Mouse (Mus musculus) ovary, adult 10 weeks (tissue): Measurements from ENCODE around the gene Dnph1. TPM values are rescaled to one million over a fixed set of nuclear protein-coding genes. Genes with fewer than 3 reads are reported as not detected.

Experiments
- polyA plus RNA-seq: library from polyadenylated mRNA; stranded (reverse); fragments of 350-450 nt; fragmentation: Illumina TruSeq; extraction: RNeasy Lipid Tissue Mini Kit (QIAGEN cat#74804); gene quantifications from one replicate; pipeline ENCODE4 v1.2.3, GENCODE M21; 2014

Dnph1 gene
- 7.6 TPM for polyA plus RNA-seq

DNA sequence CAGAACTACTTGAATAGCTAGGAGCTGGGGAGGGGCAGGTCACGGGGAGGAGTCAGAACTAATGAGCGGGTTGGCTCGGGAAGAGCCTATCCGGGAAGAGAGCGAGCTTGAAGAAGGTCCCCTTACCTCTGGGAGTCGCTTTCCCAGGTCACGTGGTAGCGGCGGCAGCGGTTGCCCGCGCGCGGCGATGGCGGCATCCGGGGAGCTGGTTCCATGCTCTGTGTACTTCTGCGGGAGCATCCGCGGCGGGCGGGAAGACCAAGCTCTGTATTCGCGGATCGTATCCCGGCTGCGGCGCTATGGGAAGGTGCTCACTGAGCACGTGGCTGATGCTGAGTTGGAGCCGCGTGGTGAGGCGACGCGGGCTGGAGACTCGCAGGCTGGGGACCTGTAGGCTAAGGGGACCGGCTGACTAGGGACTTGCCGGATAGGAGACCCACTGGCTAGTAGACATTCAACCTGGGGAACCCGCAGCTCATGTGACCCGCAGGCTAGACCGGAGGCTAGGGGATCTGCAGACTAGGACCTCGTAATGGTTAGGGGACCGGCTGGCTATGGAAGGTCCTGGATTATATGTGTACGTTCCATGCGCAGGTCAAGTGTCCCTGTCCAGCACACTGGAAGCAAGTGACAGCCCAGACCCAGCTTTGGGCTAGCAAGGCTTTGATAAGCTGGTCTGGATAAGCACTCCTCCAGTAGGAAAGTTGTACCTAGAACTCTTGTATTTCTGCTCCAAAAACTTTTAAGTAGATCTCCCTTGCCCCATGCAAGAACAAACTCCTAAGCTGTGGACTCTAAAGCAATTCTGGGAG is at the start of gene Dnph1:
TSS of gene Dnph1 (plus strand) at position 89 of the 812 bp plus-strand sequence.

DNA sequence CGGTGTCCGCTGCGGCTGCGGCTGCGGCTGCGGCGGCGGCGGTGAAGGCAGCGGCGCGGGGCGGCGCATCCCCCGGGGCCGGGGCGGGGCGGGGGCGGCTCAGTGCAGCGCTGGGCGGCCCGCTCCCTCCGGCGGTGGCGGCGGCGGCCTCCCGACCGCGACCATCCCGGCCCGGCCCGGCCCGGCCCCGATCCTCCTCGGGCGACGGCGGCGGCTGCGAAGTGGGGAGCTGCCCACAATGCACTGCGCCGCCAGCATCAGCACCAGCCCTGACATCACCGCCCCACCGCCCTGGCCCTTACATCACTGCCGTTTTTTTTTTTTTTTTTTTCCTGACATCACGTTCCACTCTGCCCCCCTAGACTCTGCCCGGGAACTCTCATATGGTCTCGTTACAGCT is 9.1 kb upstream of the Dnph1 start, which contains the start of gene Ttbk1:
TSS of gene Ttbk1 (minus strand) at position 245 of the 400 bp plus-strand sequence.

DNA sequence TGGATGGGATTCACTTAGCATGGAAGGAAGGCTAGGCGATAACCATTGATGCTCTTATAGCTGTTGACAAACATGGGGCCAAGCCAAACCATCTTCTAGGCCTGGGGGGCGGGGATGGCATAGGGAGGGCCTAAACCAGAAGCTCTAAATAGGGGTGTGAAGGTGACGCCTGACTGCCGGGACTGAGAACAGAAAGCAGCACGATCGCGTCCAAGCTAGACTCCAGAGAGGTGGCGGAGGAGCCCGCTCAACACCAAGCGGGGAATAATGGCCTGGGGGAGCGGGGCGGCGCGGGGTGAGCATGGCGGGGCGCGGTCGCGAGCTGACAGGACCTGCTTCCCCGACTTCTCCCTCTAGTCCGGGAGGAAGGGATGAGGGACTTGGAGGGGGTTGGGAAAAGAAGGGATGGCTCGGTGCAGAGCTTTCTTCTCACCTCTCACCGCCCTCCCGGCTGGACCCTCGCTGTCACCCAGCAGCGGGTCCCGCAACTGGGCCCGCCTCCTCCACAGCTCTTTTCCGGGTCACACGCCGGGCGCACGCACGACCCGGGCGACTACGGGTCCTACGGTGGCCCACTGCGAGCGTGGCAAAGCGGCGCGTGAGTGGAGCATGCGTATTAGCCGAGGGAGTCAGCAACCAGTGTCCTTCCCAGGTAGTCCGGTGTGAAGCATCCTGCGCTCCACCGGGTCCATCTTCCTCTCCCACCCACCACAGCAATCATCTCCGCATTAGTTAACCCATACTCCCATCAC is 49.5 kb downstream of the Dnph1 start, which contains the start of gene Cul9:
TSS of gene Cul9 (minus strand) at position 576 of the 752 bp plus-strand sequence.

Other genes starting within 250 kb of the Dnph1 start
- 6.1 TPM for gene Polr1c, start 248.7 kb upstream of the Dnph1 start, polyA plus RNA-seq
- gene Yipf3, start 248.6 kb upstream of the Dnph1 start, polyA plus RNA-seq, result 1.3 TPM
- not detected for gene Lrrc73, start 243.2 kb upstream of the Dnph1 start, polyA plus RNA-seq
- 0.40 TPM for gene Tjap1, start 213.7 kb upstream of the Dnph1 start, polyA plus RNA-seq
- gene Dlk2, start 199.3 kb upstream of the Dnph1 start, polyA plus RNA-seq, result not detected
- not detected for gene Abcc10, start 168.4 kb upstream of the Dnph1 start, polyA plus RNA-seq
- gene Zfp318, start 113.0 kb upstream of the Dnph1 start, polyA plus RNA-seq, result 69.4 TPM
- gene Crip3, start 67.8 kb upstream of the Dnph1 start, polyA plus RNA-seq, result not detected
- not detected for gene Slc22a7, start 58.3 kb upstream of the Dnph1 start, polyA plus RNA-seq
- gene Ttbk1, start 9.0 kb upstream of the Dnph1 start, polyA plus RNA-seq, result 0.11 TPM
- gene Cul9, start 49.7 kb downstream of the Dnph1 start, polyA plus RNA-seq, result 2.8 TPM
- gene Srf, start 59.5 kb downstream of the Dnph1 start, polyA plus RNA-seq, result 0.34 TPM
- gene Ptk7, start 132.8 kb downstream of the Dnph1 start, polyA plus RNA-seq, result 0.57 TPM
- not detected for gene Klc4, start 149.3 kb downstream of the Dnph1 start, polyA plus RNA-seq
- gene Mrpl2, start 149.5 kb downstream of the Dnph1 start, polyA plus RNA-seq, result 0.83 TPM
- gene Cul7, start 153.6 kb downstream of the Dnph1 start, polyA plus RNA-seq, result 0.37 TPM
- gene Rrp36, start 177.6 kb downstream of the Dnph1 start, polyA plus RNA-seq, result 2.2 TPM
- 2.4 TPM for gene Mea1, start 182.1 kb downstream of the Dnph1 start, polyA plus RNA-seq
- 4.6 TPM for gene Klhdc3, start 184.2 kb downstream of the Dnph1 start, polyA plus RNA-seq
- gene Ppp2r5d, start 208.4 kb downstream of the Dnph1 start, polyA plus RNA-seq, result 9.5 TPM
- gene Pex6, start 214.8 kb downstream of the Dnph1 start, polyA plus RNA-seq, result 0.46 TPM
- not detected for gene Gnmt, start 232.5 kb downstream of the Dnph1 start, polyA plus RNA-seq